Mouse (Mus musculus): ENCODE measurements around the gene 1700092M07Rik. TPM values are rescaled to one million over a fixed set of nuclear protein-coding genes. Genes with fewer than 3 reads are reported as not detected.

Gene 1700092M07Rik
- polyA plus RNA-seq, 1 experiment from 2014 or later, result 1.6 TPM

DNA sequence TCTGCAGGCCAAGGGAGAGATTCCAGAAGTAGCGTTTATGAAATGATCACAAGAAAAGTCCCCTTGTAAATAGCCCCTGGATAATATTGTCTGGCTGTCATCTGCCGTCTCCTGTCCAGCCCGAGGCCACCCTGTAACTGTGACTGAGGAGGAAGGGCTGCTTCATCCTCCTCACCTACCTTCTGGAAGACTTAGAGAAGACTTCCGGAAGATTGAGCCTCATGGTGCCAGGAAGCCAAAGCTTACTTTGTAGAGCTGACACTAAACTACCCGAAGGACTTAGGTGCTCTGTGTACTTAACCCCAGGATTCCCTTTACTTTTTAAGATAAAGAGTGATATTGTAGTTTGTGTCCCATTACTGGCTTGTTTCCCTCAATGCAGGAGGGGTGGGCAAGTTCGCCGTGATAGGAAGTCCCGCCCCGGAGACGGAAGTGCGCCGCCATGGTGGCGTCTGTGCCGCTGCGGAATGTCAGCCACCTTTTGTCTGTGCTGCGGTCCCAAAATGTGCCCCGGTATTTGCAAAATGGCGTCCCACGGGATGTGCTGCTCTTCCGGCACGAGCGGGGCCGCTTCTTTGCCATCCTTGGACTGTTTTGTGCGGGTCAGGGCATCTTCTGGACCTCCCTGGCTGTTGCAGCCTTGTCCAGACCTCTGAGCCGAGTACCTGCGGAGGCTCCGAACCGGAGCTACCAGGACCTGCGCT, 30.2 kb downstream of the 1700092M07Rik start, which contains the start of gene Tmem223:
TSS of gene Tmem223 (plus strand) at position 430 of the 704 bp plus-strand sequence.
- 22% methylated on average over 29 of the region's 29 CpGs for WGBS
- Histone ChIP-seq H3K27me3 (ENCODE audit: insufficient read depth, poor library complexity, severe bottlenecking) (no peaks in the 10 kb centered on the region), H3K9me3 (0 out of 2 replicates have a peak, but pooled peaks cover under 1% of the 10 kb centered on the region), H3K4me1 (peaks cover 33% of the 10 kb centered on the region), H3K36me3 (peaks cover 69% of the 10 kb centered on the region), H3K4me3 (peak within 1 kb of the TSS; percentile 91), H3K27ac (peak within 1 kb of the TSS; percentile 98)
- peak; percentile 93 for DNase-seq (ENCODE audit: low spot score)

DNA sequence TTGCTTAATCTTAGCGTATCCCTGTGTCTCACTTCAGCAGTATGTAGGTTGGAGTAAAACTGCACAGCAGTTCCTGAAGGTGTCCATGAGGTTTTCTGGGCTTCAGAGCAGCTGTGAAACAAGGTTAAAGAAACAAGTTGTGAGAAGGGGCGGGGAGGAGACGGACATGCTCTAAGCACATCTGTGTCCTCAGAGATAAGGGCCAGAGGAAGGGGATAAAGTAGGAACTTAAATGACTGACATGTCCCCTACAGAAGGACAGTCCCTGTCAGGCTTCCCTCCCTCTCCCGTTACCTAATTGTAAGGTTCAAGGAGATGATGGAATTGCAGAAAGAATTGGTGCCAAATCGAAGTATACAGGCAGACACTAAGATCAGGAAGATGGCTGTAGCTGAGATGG, 32.5 kb downstream of the 1700092M07Rik start:
- Histone ChIP-seq H3K4me3 (peak overlapping the region; percentile 88), H3K4me1 (peaks cover 35% of the 10 kb centered on the region), H3K27me3 (ENCODE audit: insufficient read depth, poor library complexity, severe bottlenecking) (no peaks in the 10 kb centered on the region), H3K36me3 (peaks cover 48% of the 10 kb centered on the region), H3K9me3 (no peaks in the 10 kb centered on the region), H3K27ac (peak overlapping the region; percentile 96)
- no peak for DNase-seq (ENCODE audit: low spot score)
- 58% methylated on average over 5 of the region's 5 CpGs for WGBS

DNA sequence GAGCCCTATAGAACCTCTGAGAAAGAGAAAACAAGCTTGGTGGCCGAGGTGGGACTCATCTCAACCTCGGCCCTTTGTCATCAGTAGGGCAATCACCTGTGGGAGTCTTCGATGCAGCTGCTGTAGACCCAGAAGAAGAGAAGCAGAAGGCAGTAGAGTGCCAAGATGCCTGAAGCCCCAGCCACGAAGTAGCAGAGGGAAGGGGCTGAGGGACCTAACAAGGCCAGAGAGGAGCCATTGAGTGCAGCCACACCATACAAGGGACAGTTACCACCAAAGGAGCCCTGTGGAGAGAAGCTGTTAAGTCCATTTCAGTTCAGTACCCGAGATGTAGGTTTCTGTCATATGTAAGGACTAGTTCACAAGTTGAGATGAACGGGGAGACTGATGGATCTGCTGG, 32.9 kb downstream of the 1700092M07Rik start:
- no peaks in the 10 kb centered on the region for H3K9me3 ChIP-seq
- H3K36me3 ChIP-seq, result peaks cover 48% of the 10 kb centered on the region
- H3K4me1 ChIP-seq, result peaks cover 35% of the 10 kb centered on the region
- peak overlapping the region; percentile 88 for H3K4me3 ChIP-seq
- no peak for DNase-seq (ENCODE audit: low spot score)
- H3K27ac ChIP-seq, result peak overlapping the region; percentile 96
- no peaks in the 10 kb centered on the region for H3K27me3 ChIP-seq (ENCODE audit: insufficient read depth, poor library complexity, severe bottlenecking)
- 57% methylated on average over 6 of the region's 6 CpGs for WGBS

GRCm38 (mm10) chr19:8774086-8774835, 33.7 kb downstream of the 1700092M07Rik start, which contains the start of gene Tmem179b:
TSS of gene Tmem179b (minus strand) at chr19:8774467.
- H3K27me3 ChIP-seq (ENCODE audit: insufficient read depth, poor library complexity, severe bottlenecking), result no peaks in the 10 kb centered on the region
- H3K27ac ChIP-seq, result peak within 1 kb of the TSS; percentile 96
- under 1% methylated on average over 68 of the region's 68 CpGs for WGBS
- peak within 1 kb of the TSS; percentile 88 for H3K4me3 ChIP-seq
- H3K9me3 ChIP-seq, result no peaks in the 10 kb centered on the region
- peak; percentile 98 for DNase-seq (ENCODE audit: low spot score)
- H3K4me1 ChIP-seq, result peaks cover 35% of the 10 kb centered on the region
- H3K36me3 ChIP-seq, result peaks cover 45% of the 10 kb centered on the region

DNA sequence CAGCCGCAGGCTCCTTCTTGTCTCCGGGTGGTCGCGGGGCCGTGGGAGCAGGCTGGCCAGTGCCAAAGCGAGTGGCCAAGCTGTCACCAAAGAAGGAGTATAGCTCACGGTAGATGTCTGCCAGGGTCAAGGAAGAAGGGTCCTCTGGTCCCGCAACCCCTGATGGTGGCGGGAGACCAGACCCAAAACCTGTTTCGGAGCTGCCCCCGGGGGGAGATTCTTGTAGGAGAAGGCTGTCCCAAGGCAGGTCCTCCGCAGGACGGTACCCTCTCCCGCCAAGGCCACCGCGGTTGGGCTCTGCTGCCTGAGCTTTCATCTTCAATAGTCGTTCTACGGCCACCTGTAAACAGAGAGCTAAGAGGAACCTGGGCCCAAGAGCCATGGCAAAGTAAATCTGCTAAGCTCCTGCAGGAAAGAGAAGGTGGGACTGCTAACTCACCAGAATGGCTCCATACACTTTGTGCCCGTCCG, 34.5 kb downstream of the 1700092M07Rik start:
- peaks cover 35% of the 10 kb centered on the region for H3K4me1 ChIP-seq
- peaks cover 44% of the 10 kb centered on the region for H3K36me3 ChIP-seq
- H3K4me3 ChIP-seq, result peak overlapping the region; percentile 88
- no peaks in the 10 kb centered on the region for H3K27me3 ChIP-seq (ENCODE audit: insufficient read depth, poor library complexity, severe bottlenecking)
- H3K9me3 ChIP-seq, result no peaks in the 10 kb centered on the region
- WGBS, result 5% methylated on average over 20 of the region's 20 CpGs
- H3K27ac ChIP-seq, result peak overlapping the region; percentile 96
- no peak for DNase-seq (ENCODE audit: low spot score)

DNA sequence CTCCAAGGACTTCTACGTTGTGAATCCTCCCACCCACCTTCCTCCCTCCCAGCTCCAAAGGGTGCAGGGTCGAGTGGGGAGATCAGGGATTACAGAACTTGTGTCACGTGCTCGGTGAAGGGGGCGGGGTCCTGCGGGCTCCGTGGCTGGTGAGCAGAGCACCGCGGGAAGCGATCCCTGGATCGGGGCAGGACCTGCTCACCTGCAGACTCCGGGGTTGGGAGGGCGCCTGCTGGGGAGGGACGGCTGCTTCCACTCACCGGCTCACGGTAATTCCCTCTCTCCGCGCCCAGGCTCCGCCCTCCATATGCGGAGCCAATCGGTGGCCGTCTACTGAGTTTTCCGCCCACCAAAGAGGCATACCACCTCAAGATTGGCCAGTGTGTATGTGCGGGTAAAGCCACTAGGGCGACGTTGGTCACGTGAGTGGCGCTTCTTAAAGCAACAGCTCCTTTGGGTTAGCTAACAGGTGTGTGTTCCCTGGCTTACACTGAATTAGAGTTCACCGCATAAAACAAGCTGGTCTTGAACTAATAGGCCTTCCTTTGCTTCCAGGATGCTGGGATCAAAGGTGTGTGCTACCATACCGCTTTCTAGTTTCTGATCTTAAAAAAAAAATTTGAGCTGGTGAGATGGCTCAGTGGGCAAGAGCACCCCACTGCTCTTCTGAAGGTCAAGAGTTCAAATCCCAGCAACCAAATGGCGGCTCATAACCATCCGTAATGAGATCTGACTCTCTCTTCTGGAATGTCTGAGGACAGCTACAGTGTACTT, 45.7 kb downstream of the 1700092M07Rik start, which contains the start of gene Taf6l:
TSS of gene Taf6l (minus strand) at position 410 of the 774 bp plus-strand sequence.
- peak; percentile 98 for DNase-seq (ENCODE audit: low spot score)
- peaks cover 35% of the 10 kb centered on the region for H3K36me3 ChIP-seq
- no peaks in the 10 kb centered on the region for H3K9me3 ChIP-seq
- no peaks in the 10 kb centered on the region for H3K27me3 ChIP-seq (ENCODE audit: insufficient read depth, poor library complexity, severe bottlenecking)
- H3K27ac ChIP-seq, result peak within 1 kb of the TSS; percentile 92
- H3K4me3 ChIP-seq, result peak within 1 kb of the TSS; percentile 83
- WGBS, result 1% methylated on average over 32 of the region's 32 CpGs
- peaks cover 11% of the 10 kb centered on the region; the same call in 1 of the 2 replicates for H3K4me1 ChIP-seq

GRCm38 (mm10) chr19:8788521-8788920, 48.0 kb downstream of the 1700092M07Rik start:
- no peak for DNase-seq (ENCODE audit: low spot score)
- Histone ChIP-seq H3K9me3 (no peaks in the 10 kb centered on the region), H3K4me3 (no peak overlapping the region), H3K36me3 (peaks cover 26% of the 10 kb centered on the region), H3K27me3 (ENCODE audit: insufficient read depth, poor library complexity, severe bottlenecking) (no peaks in the 10 kb centered on the region), H3K4me1 (peaks cover 11% of the 10 kb centered on the region; the same call in 1 of the 2 replicates), H3K27ac (no peak overlapping the region)
- 27% methylated on average over 3 of the region's 3 CpGs for WGBS

- H3K4me3 ChIP-seq, result no peak overlapping the region
- H3K9me3 ChIP-seq, result no peaks in the 10 kb centered on the region
- H3K36me3 ChIP-seq, result peaks cover 27% of the 10 kb centered on the region
- DNase-seq (ENCODE audit: low spot score), result no peak
- 67% methylated on average over 1 of the region's 1 CpGs for WGBS
- no peak overlapping the region for H3K27ac ChIP-seq
- H3K4me1 ChIP-seq, result peaks cover 11% of the 10 kb centered on the region; the same call in 1 of the 2 replicates
- H3K27me3 ChIP-seq (ENCODE audit: insufficient read depth, poor library complexity, severe bottlenecking), result no peaks in the 10 kb centered on the region
These were observed 48.7 kb downstream of the 1700092M07Rik start for GRCm38 (mm10) chr19:8789171-8789570.

DNA sequence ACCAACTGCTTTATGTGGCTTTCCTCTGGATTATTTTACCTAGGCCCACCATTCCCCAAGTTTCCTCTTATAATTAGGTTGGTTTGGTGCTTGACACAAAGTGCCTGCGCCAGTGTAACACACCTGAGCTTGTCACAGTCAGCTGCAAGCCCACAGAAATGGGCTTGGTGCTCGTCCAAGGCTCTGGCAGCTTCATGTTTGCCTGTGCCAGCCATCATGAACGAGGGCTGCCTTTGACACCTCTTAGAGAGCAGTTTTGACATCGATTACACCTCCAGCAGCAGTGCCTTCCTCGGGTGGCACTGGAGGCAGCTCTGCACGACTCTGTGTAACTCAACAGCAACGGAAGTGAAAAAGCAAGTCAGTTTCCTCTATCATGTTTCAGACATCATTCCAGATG, 49.7 kb downstream of the 1700092M07Rik start:
- WGBS, result 82% methylated on average over 7 of the region's 7 CpGs
- H3K4me3 ChIP-seq, result no peak overlapping the region
- H3K27me3 ChIP-seq (ENCODE audit: insufficient read depth, poor library complexity, severe bottlenecking), result no peaks in the 10 kb centered on the region
- H3K9me3 ChIP-seq, result no peaks in the 10 kb centered on the region
- peaks cover 34% of the 10 kb centered on the region for H3K36me3 ChIP-seq
- no peak overlapping the region for H3K27ac ChIP-seq
- DNase-seq (ENCODE audit: low spot score), result no peak
- peaks cover 9% of the 10 kb centered on the region; the same call in 1 of the 2 replicates for H3K4me1 ChIP-seq

Small RNAs within 50 kb of the gene (microRNA-seq; reads per million reads assigned to microRNA genes)
- gene Mir6992, result not detected

Other genes starting within 250 kb of the 1700092M07Rik start
- gene Slc22a8, start 149.5 kb upstream of the 1700092M07Rik start, polyA plus RNA-seq (2016; fragmentation: Nextera tagmentation; extraction: Ambion mirVana), result 0.23 and 0.48 TPM in 2 replicates
- 0.04 TPM in 1 of 2 replicates, not detected in the other for gene Slc22a6, start 122.7 kb upstream of the 1700092M07Rik start, polyA plus RNA-seq (2016; fragmentation: Nextera tagmentation; extraction: Ambion mirVana)
- gene Chrm1, start 76.9 kb upstream of the 1700092M07Rik start, polyA plus RNA-seq (2016; fragmentation: Nextera tagmentation; extraction: Ambion mirVana), result 0.04 TPM in 1 of 2 replicates, not detected in the other
- gene Slc3a2, start 17.3 kb upstream of the 1700092M07Rik start, polyA plus RNA-seq (2016; fragmentation: Nextera tagmentation; extraction: Ambion mirVana), result 91.8 and 104 TPM in 2 replicates
- 76.6 and 101 TPM in 2 replicates for gene Wdr74, start 4.9 kb upstream of the 1700092M07Rik start, polyA plus RNA-seq (2016; fragmentation: Nextera tagmentation; extraction: Ambion mirVana)
- gene Stx5a, start 695 bp downstream of the 1700092M07Rik start, polyA plus RNA-seq (2016; fragmentation: Nextera tagmentation; extraction: Ambion mirVana), result 83.1 and 91.1 TPM in 2 replicates
- 156 and 193 TPM in 2 replicates for gene Nxf1, start 16.4 kb downstream of the 1700092M07Rik start, polyA plus RNA-seq (2016; fragmentation: Nextera tagmentation; extraction: Ambion mirVana)
- 134 and 136 TPM in 2 replicates for gene Tmem223, start 30.3 kb downstream of the 1700092M07Rik start, polyA plus RNA-seq (2016; fragmentation: Nextera tagmentation; extraction: Ambion mirVana)
- 57.4 and 60.0 TPM in 2 replicates for gene Tmem179b, start 33.7 kb downstream of the 1700092M07Rik start, polyA plus RNA-seq (2016; fragmentation: Nextera tagmentation; extraction: Ambion mirVana)
- gene Taf6l, start 45.7 kb downstream of the 1700092M07Rik start, polyA plus RNA-seq (2016; fragmentation: Nextera tagmentation; extraction: Ambion mirVana), result 29.7 and 36.1 TPM in 2 replicates
- gene Polr2g, start 57.9 kb downstream of the 1700092M07Rik start, polyA plus RNA-seq (2016; fragmentation: Nextera tagmentation; extraction: Ambion mirVana), result 159 and 172 TPM in 2 replicates
- gene Zbtb3, start 61.8 kb downstream of the 1700092M07Rik start, polyA plus RNA-seq (2016; fragmentation: Nextera tagmentation; extraction: Ambion mirVana), result 5.4 and 5.9 TPM in 2 replicates
- gene Ttc9c, start 78.6 kb downstream of the 1700092M07Rik start, polyA plus RNA-seq (2016; fragmentation: Nextera tagmentation; extraction: Ambion mirVana), result 43.2 and 51.3 TPM in 2 replicates
- gene Hnrnpul2, start 79.3 kb downstream of the 1700092M07Rik start, polyA plus RNA-seq (2016; fragmentation: Nextera tagmentation; extraction: Ambion mirVana), result 2.8 and 4.6 TPM in 2 replicates
- not detected in 2 replicates for gene AC129217.1, start 89.1 kb downstream of the 1700092M07Rik start, polyA plus RNA-seq (2016; fragmentation: Nextera tagmentation; extraction: Ambion mirVana)
- gene Bscl2, start 96.7 kb downstream of the 1700092M07Rik start, polyA plus RNA-seq (2016; fragmentation: Nextera tagmentation; extraction: Ambion mirVana), result 46.2 and 51.1 TPM in 2 replicates
- 2.6 and 4.7 TPM in 2 replicates for gene Gng3, start 98.5 kb downstream of the 1700092M07Rik start, polyA plus RNA-seq (2016; fragmentation: Nextera tagmentation; extraction: Ambion mirVana)
- 0.36 and 0.51 TPM in 2 replicates for gene Lrrn4cl, start 110.0 kb downstream of the 1700092M07Rik start, polyA plus RNA-seq (2016; fragmentation: Nextera tagmentation; extraction: Ambion mirVana)
- 156 and 193 TPM in 2 replicates for gene Ubxn1, start 130.8 kb downstream of the 1700092M07Rik start, polyA plus RNA-seq (2016; fragmentation: Nextera tagmentation; extraction: Ambion mirVana)
- 58.9 and 59.4 TPM in 2 replicates for gene Uqcc3, start 140.2 kb downstream of the 1700092M07Rik start, polyA plus RNA-seq (2016; fragmentation: Nextera tagmentation; extraction: Ambion mirVana)
- gene Lbhd1, start 143.0 kb downstream of the 1700092M07Rik start, polyA plus RNA-seq (2016; fragmentation: Nextera tagmentation; extraction: Ambion mirVana), result 68.9 and 88.7 TPM in 2 replicates
- not detected in 2 replicates for gene Gm49403, start 143.2 kb downstream of the 1700092M07Rik start, polyA plus RNA-seq (2016; fragmentation: Nextera tagmentation; extraction: Ambion mirVana)
- gene 1810009A15Rik, start 148.1 kb downstream of the 1700092M07Rik start, polyA plus RNA-seq (2016; fragmentation: Nextera tagmentation; extraction: Ambion mirVana), result 106 and 140 TPM in 2 replicates
- not detected in 2 replicates for gene Gm49416, start 148.2 kb downstream of the 1700092M07Rik start, polyA plus RNA-seq (2016; fragmentation: Nextera tagmentation; extraction: Ambion mirVana)
- 35.8 and 39.0 TPM in 2 replicates for gene Ints5, start 152.3 kb downstream of the 1700092M07Rik start, polyA plus RNA-seq (2016; fragmentation: Nextera tagmentation; extraction: Ambion mirVana)
- 91.4 and 103 TPM in 2 replicates for gene Ganab, start 157.4 kb downstream of the 1700092M07Rik start, polyA plus RNA-seq (2016; fragmentation: Nextera tagmentation; extraction: Ambion mirVana)
- 52.0 and 57.9 TPM in 2 replicates for gene B3gat3, start 179.7 kb downstream of the 1700092M07Rik start, polyA plus RNA-seq (2016; fragmentation: Nextera tagmentation; extraction: Ambion mirVana)
- 3.2 and 5.2 TPM in 2 replicates for gene Rom1, start 188.6 kb downstream of the 1700092M07Rik start, polyA plus RNA-seq (2016; fragmentation: Nextera tagmentation; extraction: Ambion mirVana)
- 17.4 and 24.4 TPM in 2 replicates for gene Eml3, start 188.8 kb downstream of the 1700092M07Rik start, polyA plus RNA-seq (2016; fragmentation: Nextera tagmentation; extraction: Ambion mirVana)
- 113 and 140 TPM in 2 replicates for gene Mta2, start 201.2 kb downstream of the 1700092M07Rik start, polyA plus RNA-seq (2016; fragmentation: Nextera tagmentation; extraction: Ambion mirVana)
- 25.7 and 32.8 TPM in 2 replicates for gene Tut1, start 213.1 kb downstream of the 1700092M07Rik start, polyA plus RNA-seq (2016; fragmentation: Nextera tagmentation; extraction: Ambion mirVana)
- gene Eef1g, start 226.3 kb downstream of the 1700092M07Rik start, polyA plus RNA-seq (2016; fragmentation: Nextera tagmentation; extraction: Ambion mirVana), result 378 and 459 TPM in 2 replicates
- gene Ahnak, start 248.6 kb downstream of the 1700092M07Rik start, polyA plus RNA-seq (2016; fragmentation: Nextera tagmentation; extraction: Ambion mirVana), result 15.1 and 19.4 TPM in 2 replicates

Data from heart, embryonic 10.5 days (tissue).